Mouse (Mus musculus): ENCODE measurements around the gene Pphln1. TPM values are rescaled to one million over a fixed set of nuclear protein-coding genes. Genes with fewer than 3 reads are reported as not detected.

Gene Pphln1
- total RNA-seq, 1 experiment = 34.9 TPM

GRCm38 (mm10) chr15:93539415-93539814 is 141.3 kb downstream of the Pphln1 start:
- Histone ChIP-seq H3K36me3 (ENCODE audit: control insufficient read depth, insufficient read depth, low read length, poor library complexity, severe bottlenecking) (no peaks in the 10 kb centered on the region), H3K9me3 (ENCODE audit: control insufficient read depth, insufficient read depth, low read depth, low read length) (no peaks in the 10 kb centered on the region), H3K4me3 (ENCODE audit: insufficient read depth in 1 of 2, low read depth in 1 of 2, low read length in 2 of 2, poor library complexity in 1 of 2, severe bottlenecking in 1 of 2) (no peak overlapping the region), H3K27ac (ENCODE audit: insufficient read depth, low read depth, low read length, poor library complexity, severe bottlenecking) (no peak overlapping the region), H3K9ac (ENCODE audit: insufficient read depth, low read depth, low read length, poor library complexity, severe bottlenecking) (no peak overlapping the region), H3K4me1 (ENCODE audit: control insufficient read depth in 2 of 2, insufficient read depth in 2 of 2, low read length in 2 of 2, poor library complexity in 1 of 2) (no peaks in the 10 kb centered on the region)
- TF ChIP-seq CHD2 (IDR thresholded peaks at IDR 0.05; ENCODE audit: low read depth, low read length) (no peak), HCFC1 (IDR thresholded peaks at IDR 0.05; ENCODE audit: borderline replicate concordance, insufficient read depth, low read length) (no peak), ZC3H11A (IDR thresholded peaks at IDR 0.05; ENCODE audit: borderline replicate concordance, low read depth, low read length) (no peak), ZNF384 (IDR thresholded peaks at IDR 0.05; ENCODE audit: low read depth, low read length) (no peak), MAFK (IDR thresholded peaks at IDR 0.05; ENCODE audit: insufficient read depth, low read depth, low read length) (no peak)
- no peak for DNase-seq (ENCODE audit: low read depth, low spot score)
- in situ Hi-C loops (cut with MboI; ENCODE audit: low sequenced_read_pairs in 2 of 2, unreplicated experiment in 2 of 2) = no loop called here

Other genes with a start within 250 kb of the Pphln1 start
- gene Gxylt1, start 123.2 kb upstream of the Pphln1 start, total RNA-seq (2012; rRNA removed) = 22.7 and 27.7 TPM in 2 replicates
- gene Yaf2, start 61.4 kb upstream of the Pphln1 start, total RNA-seq (2012; rRNA removed) = 7.3 and 19.8 TPM in 2 replicates
- 23.1 and 34.8 TPM in 2 replicates for gene Zcrb1, start within 50 bp of the Pphln1 start, total RNA-seq (2012; rRNA removed)
- 3.1 and 7.7 TPM in 2 replicates for gene Prickle1, start 197.5 kb downstream of the Pphln1 start, total RNA-seq (2012; rRNA removed)